18 mouse cellular contexts compared by ENCODE assay signal in genomic region chr2:138484871-138485270, GRCm38 (mm10).
"Had no signal": no experiment of that assay in that cellular context is flagged by ENCODE, and none has a peak within 500 bp of the region (broad histone marks: within the 10 kb centered on the region; RNA-seq: fewer than 3 reads in every experiment).

No protein-coding gene starts in this region.

- DNase-seq: cerebellum, adult 2 months; cerebellum, adult 8-10 months; cerebellum, adult 9-10 months; cerebellum, adult 9-11 months; cerebellum, postnatal 10 days; cerebellum, postnatal 14 days; cerebellum, postnatal 25 days; cerebellum, postnatal 36 days; embryo, embryonic 11 days; forebrain, postnatal 0 days; gastrocnemius, adult 2 months; gastrocnemius, postnatal 10 days; gastrocnemius, postnatal 14 days; gastrocnemius, postnatal 25 days; gastrocnemius, postnatal 36 days; heart, adult 11 months; heart, adult 18-20 months; heart, adult 2 months had no signal
